Mouse (Mus musculus): ENCODE measurements at regions not wholly inside any gene's neighbourhood (a gene's known extent, or its start where the extent isn't known, plus 50 kb on each side); places are given as distances from the start of the nearest gene placed in this dataset.

GRCm38 (mm10) chr15:61544074-61544473 lies 621.3 kb upstream of the A1bg start:
- H3K36me3 ChIP-seq, result no peaks in the 10 kb centered on the region
- no peaks in the 10 kb centered on the region for H3K9me3 ChIP-seq (replicated peaks)
- no peak for DNase-seq (ENCODE audit: low spot score)
- H3K4me3 ChIP-seq, result no peak overlapping the region
- peaks cover 4% of the 10 kb centered on the region; the same call in 1 of the 2 replicates for H3K4me1 ChIP-seq
- no peaks in the 10 kb centered on the region for H3K27me3 ChIP-seq (ENCODE audit: low read depth, poor library complexity, severe bottlenecking)
- H3K27ac ChIP-seq, result no peak overlapping the region
- 55% methylated on average over 2 of the region's 2 CpGs for WGBS

GRCm38 (mm10) chr15:61541643-61542042 lies 618.8 kb upstream of the A1bg start:
- Histone ChIP-seq H3K9me3 (replicated peaks) (no peaks in the 10 kb centered on the region), H3K4me3 (no peak overlapping the region), H3K36me3 (no peaks in the 10 kb centered on the region), H3K27ac (no peak overlapping the region), H3K4me1 (peaks cover 4% of the 10 kb centered on the region; the same call in 1 of the 2 replicates), H3K27me3 (ENCODE audit: low read depth, poor library complexity, severe bottlenecking) (no peaks in the 10 kb centered on the region)
- DNase-seq (ENCODE audit: low spot score), result no peak
- WGBS, result 77% methylated on average over 4 of the region's 4 CpGs

- no peak for DNase-seq (ENCODE audit: low spot score)
- H3K27me3 ChIP-seq (ENCODE audit: low read depth, poor library complexity, severe bottlenecking), result no peaks in the 10 kb centered on the region
- H3K9me3 ChIP-seq (replicated peaks), result no peaks in the 10 kb centered on the region
- H3K36me3 ChIP-seq, result no peaks in the 10 kb centered on the region
- 73% methylated on average over 10 of the region's 10 CpGs for WGBS
- no peak overlapping the region for H3K27ac ChIP-seq
- H3K4me1 ChIP-seq, result peaks cover 4% of the 10 kb centered on the region; the same call in 1 of the 2 replicates
- no peak overlapping the region for H3K4me3 ChIP-seq
Observed at GRCm38 (mm10) chr15:61540753-61541421, 618.1 kb upstream of the A1bg start.

- no peaks in the 10 kb centered on the region for H3K36me3 ChIP-seq
- DNase-seq (ENCODE audit: low spot score), result no peak
- H3K9me3 ChIP-seq (replicated peaks), result no peaks in the 10 kb centered on the region
- H3K27me3 ChIP-seq (ENCODE audit: low read depth, poor library complexity, severe bottlenecking), result no peaks in the 10 kb centered on the region
- H3K4me1 ChIP-seq, result peaks cover 4% of the 10 kb centered on the region; the same call in 1 of the 2 replicates
- WGBS, result 52% methylated on average over 5 of the region's 5 CpGs
- no peak overlapping the region for H3K4me3 ChIP-seq
- H3K27ac ChIP-seq, result no peak overlapping the region
Observed at GRCm38 (mm10) chr15:61538930-61539329, 616.1 kb upstream of the A1bg start.

- H3K9me3 ChIP-seq (replicated peaks), result no peaks in the 10 kb centered on the region
- WGBS, result 79% methylated on average over 4 of the region's 4 CpGs
- DNase-seq (ENCODE audit: low spot score), result no peak
- peaks cover 4% of the 10 kb centered on the region; the same call in 1 of the 2 replicates for H3K4me1 ChIP-seq
- H3K27ac ChIP-seq, result no peak overlapping the region
- no peak overlapping the region for H3K4me3 ChIP-seq
- H3K36me3 ChIP-seq, result no peaks in the 10 kb centered on the region
- H3K27me3 ChIP-seq (ENCODE audit: low read depth, poor library complexity, severe bottlenecking), result no peaks in the 10 kb centered on the region
Observed at GRCm38 (mm10) chr15:61538169-61538755, 615.5 kb upstream of the A1bg start.

GRCm38 (mm10) chr15:61536332-61536716 lies 613.5 kb upstream of the A1bg start:
- no peak overlapping the region for H3K27ac ChIP-seq
- DNase-seq (ENCODE audit: low spot score), result no peak
- no peaks in the 10 kb centered on the region for H3K9me3 ChIP-seq (replicated peaks)
- 89% methylated on average over 2 of the region's 2 CpGs for WGBS
- peaks cover 4% of the 10 kb centered on the region; the same call in 1 of the 2 replicates for H3K4me1 ChIP-seq
- H3K36me3 ChIP-seq, result no peaks in the 10 kb centered on the region
- no peak overlapping the region for H3K4me3 ChIP-seq
- no peaks in the 10 kb centered on the region for H3K27me3 ChIP-seq (ENCODE audit: low read depth, poor library complexity, severe bottlenecking)

- H3K9me3 ChIP-seq (replicated peaks), result no peaks in the 10 kb centered on the region
- no peaks in the 10 kb centered on the region for H3K36me3 ChIP-seq
- WGBS, result 62% methylated on average over 6 of the region's 6 CpGs
- no peak overlapping the region for H3K4me3 ChIP-seq
- no peak for DNase-seq (ENCODE audit: low spot score)
- H3K27me3 ChIP-seq (ENCODE audit: low read depth, poor library complexity, severe bottlenecking), result no peaks in the 10 kb centered on the region
- no peaks in the 10 kb centered on the region for H3K4me1 ChIP-seq
- no peak overlapping the region for H3K27ac ChIP-seq
Observed at GRCm38 (mm10) chr15:61535644-61536331, 613.0 kb upstream of the A1bg start.

GRCm38 (mm10) chr15:61535180-61535579 lies 612.4 kb upstream of the A1bg start:
- no peak overlapping the region for H3K27ac ChIP-seq
- H3K9me3 ChIP-seq (replicated peaks), result no peaks in the 10 kb centered on the region
- no peaks in the 10 kb centered on the region for H3K4me1 ChIP-seq
- no peak overlapping the region for H3K4me3 ChIP-seq
- WGBS, result 78% methylated on average over 6 of the region's 6 CpGs
- no peaks in the 10 kb centered on the region for H3K27me3 ChIP-seq (ENCODE audit: low read depth, poor library complexity, severe bottlenecking)
- no peaks in the 10 kb centered on the region for H3K36me3 ChIP-seq
- no peak for DNase-seq (ENCODE audit: low spot score)

- Histone ChIP-seq H3K27ac (no peak overlapping the region), H3K4me1 (no peaks in the 10 kb centered on the region), H3K36me3 (no peaks in the 10 kb centered on the region), H3K9me3 (replicated peaks) (no peaks in the 10 kb centered on the region), H3K4me3 (no peak overlapping the region), H3K27me3 (ENCODE audit: low read depth, poor library complexity, severe bottlenecking) (no peaks in the 10 kb centered on the region)
- WGBS, result 88% methylated on average over 7 of the region's 7 CpGs
- DNase-seq (ENCODE audit: low spot score), result no peak
Observed at GRCm38 (mm10) chr15:61532808-61533207, 610.0 kb upstream of the A1bg start.

GRCm38 (mm10) chr15:61532040-61532439 lies 609.2 kb upstream of the A1bg start:
- DNase-seq (ENCODE audit: low spot score), result no peak
- H3K27me3 ChIP-seq (ENCODE audit: low read depth, poor library complexity, severe bottlenecking), result no peaks in the 10 kb centered on the region
- H3K27ac ChIP-seq, result no peak overlapping the region
- no peaks in the 10 kb centered on the region for H3K4me1 ChIP-seq
- WGBS, result 86% methylated on average over 2 of the region's 2 CpGs
- H3K9me3 ChIP-seq (replicated peaks), result no peaks in the 10 kb centered on the region
- H3K36me3 ChIP-seq, result no peaks in the 10 kb centered on the region
- no peak overlapping the region for H3K4me3 ChIP-seq

- H3K27me3 ChIP-seq (ENCODE audit: low read depth, poor library complexity, severe bottlenecking), result no peaks in the 10 kb centered on the region
- no peaks in the 10 kb centered on the region for H3K4me1 ChIP-seq
- no peak overlapping the region for H3K4me3 ChIP-seq
- H3K36me3 ChIP-seq, result no peaks in the 10 kb centered on the region
- H3K27ac ChIP-seq, result no peak overlapping the region
- H3K9me3 ChIP-seq (replicated peaks), result no peaks in the 10 kb centered on the region
- WGBS, result 86% methylated on average over 2 of the region's 2 CpGs
- no peak for DNase-seq (ENCODE audit: low spot score)
Observed at GRCm38 (mm10) chr15:61523036-61523435, 600.2 kb upstream of the A1bg start.

- H3K4me1 ChIP-seq, result no peaks in the 10 kb centered on the region
- H3K36me3 ChIP-seq, result no peaks in the 10 kb centered on the region
- DNase-seq (ENCODE audit: low spot score), result no peak
- H3K4me3 ChIP-seq, result no peak overlapping the region
- H3K27ac ChIP-seq, result no peak overlapping the region
- 77% methylated on average over 1 of the region's 1 CpGs for WGBS
- no peaks in the 10 kb centered on the region for H3K27me3 ChIP-seq (ENCODE audit: low read depth, poor library complexity, severe bottlenecking)
- H3K9me3 ChIP-seq (replicated peaks), result no peaks in the 10 kb centered on the region
Observed at GRCm38 (mm10) chr15:61517265-61517664, 594.5 kb upstream of the A1bg start.

GRCm38 (mm10) chr15:61514324-61514723 lies 591.5 kb upstream of the A1bg start:
- Histone ChIP-seq H3K9me3 (replicated peaks) (no peaks in the 10 kb centered on the region), H3K36me3 (no peaks in the 10 kb centered on the region), H3K27me3 (ENCODE audit: low read depth, poor library complexity, severe bottlenecking) (no peaks in the 10 kb centered on the region), H3K27ac (no peak overlapping the region), H3K4me3 (no peak overlapping the region), H3K4me1 (no peaks in the 10 kb centered on the region)
- DNase-seq (ENCODE audit: low spot score), result no peak
- WGBS, result 91% methylated on average over 1 of the region's 1 CpGs
